Mouse (Mus musculus): Measurements from ENCODE around the gene Gm49366. TPM values are rescaled to one million over a fixed set of nuclear protein-coding genes. Genes with fewer than 3 reads are reported as not detected.
"Not testable (repeated sequence)": the region's sequence is repeated elsewhere in the genome, so short reads cannot be mapped to it uniquely, and the experiment has no call there.

The Gm49366 gene
- total RNA-seq, 2 experiments from 2014 or later = not detected

- DNase-seq = no peak
These were observed 5.9 kb upstream of the Gm49366 start for GRCm38 (mm10) chr12:84032854-84033253.

GRCm38 (mm10) chr12:84033302-84033701 is 5.4 kb upstream of the Gm49366 start:
- not testable (repeated sequence) for DNase-seq

GRCm38 (mm10) chr12:84034108-84034507 is 4.6 kb upstream of the Gm49366 start:
- DNase-seq = no peak

- not testable (repeated sequence) for DNase-seq
These were observed 494 bp upstream of the Gm49366 start, which contains the start of gene Acot4 for GRCm38 (mm10) chr12:84038241-84038640. Acot4 (plus strand) TSS chr12:84038379.

- no peak for DNase-seq
These were observed 3.5 kb downstream of the Gm49366 start for GRCm38 (mm10) chr12:84042248-84042647.

GRCm38 (mm10) chr12:84044045-84044444 is 5.3 kb downstream of the Gm49366 start:
- no peak for DNase-seq

GRCm38 (mm10) chr12:84046906-84047305 is 8.2 kb downstream of the Gm49366 start:
- no peak for DNase-seq

- not testable (repeated sequence) for DNase-seq
These were observed 12.0 kb downstream of the Gm49366 start for GRCm38 (mm10) chr12:84050744-84051143.

- no peak for DNase-seq
These were observed 13.3 kb downstream of the Gm49366 start, which contains the start of gene Acot3 for GRCm38 (mm10) chr12:84051937-84052474. Acot3 (plus strand) TSS chr12:84052144.

GRCm38 (mm10) chr12:84052609-84053008 is 13.9 kb downstream of the Gm49366 start:
- DNase-seq = no peak

GRCm38 (mm10) chr12:84053173-84053572 is 14.4 kb downstream of the Gm49366 start:
- DNase-seq = no peak

GRCm38 (mm10) chr12:84053679-84054391 is 15.1 kb downstream of the Gm49366 start:
- DNase-seq = no peak

GRCm38 (mm10) chr12:84060946-84061345 is 22.2 kb downstream of the Gm49366 start:
- DNase-seq = no peak

- DNase-seq = no peak
These were observed 23.6 kb downstream of the Gm49366 start for GRCm38 (mm10) chr12:84062336-84062735.

GRCm38 (mm10) chr12:84063228-84063627 is 24.5 kb downstream of the Gm49366 start:
- peak; percentile 16 for DNase-seq

GRCm38 (mm10) chr12:84063833-84064232 is 25.1 kb downstream of the Gm49366 start:
- DNase-seq = no peak

GRCm38 (mm10) chr12:84064621-84065020 is 25.9 kb downstream of the Gm49366 start:
- DNase-seq = no peak

- no peak for DNase-seq
These were observed 29.0 kb downstream of the Gm49366 start for GRCm38 (mm10) chr12:84067752-84068151.

- no peak for DNase-seq
These were observed 29.6 kb downstream of the Gm49366 start for GRCm38 (mm10) chr12:84068296-84068695.

GRCm38 (mm10) chr12:84068986-84069385 is 30.3 kb downstream of the Gm49366 start, which contains the start of gene Acot5:
Acot5 (plus strand) TSS chr12:84069325.
- DNase-seq = no peak

GRCm38 (mm10) chr12:84069582-84069981 is 30.8 kb downstream of the Gm49366 start:
- peak; percentile 34 for DNase-seq

- DNase-seq = no peak
These were observed 33.0 kb downstream of the Gm49366 start for GRCm38 (mm10) chr12:84071696-84072095.

- DNase-seq = no peak
These were observed 38.7 kb downstream of the Gm49366 start for GRCm38 (mm10) chr12:84077371-84077990.

All from gastrocnemius, postnatal 10 days (tissue).